Mouse (Mus musculus): ENCODE results near the gene Malrd1. TPM values are rescaled to one million over a fixed set of nuclear protein-coding genes. Genes with fewer than 3 reads are reported as not detected.

Gene Malrd1
- polyA plus RNA-seq, 1 experiment from 2014 or later, result 0.01 TPM

DNA sequence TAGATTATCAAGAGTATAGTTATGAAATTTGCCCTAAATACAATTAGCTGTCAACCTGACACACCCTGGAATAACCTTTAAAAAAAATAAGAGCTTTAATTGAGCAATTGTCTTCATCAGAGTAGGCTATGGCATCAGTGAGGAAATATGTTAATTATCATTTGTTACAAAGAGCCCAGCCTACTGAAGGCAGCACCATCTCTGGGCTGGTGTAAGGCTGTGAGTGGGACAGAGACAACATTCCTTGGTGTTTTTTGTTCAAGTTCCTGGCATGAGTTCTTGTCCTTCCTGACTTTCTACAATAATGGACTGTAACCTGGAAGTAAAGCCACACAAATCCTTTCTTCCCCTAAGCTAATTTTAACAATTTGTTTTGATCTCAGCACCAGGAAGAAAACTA is 645.8 kb downstream of the Malrd1 start:
- Histone ChIP-seq H3K27ac (replicated peaks) (no peak overlapping the region), H3K9me3 (ENCODE audit: control insufficient read depth, low read length) (no peaks in the 10 kb centered on the region), H3K36me3 (ENCODE audit: control insufficient read depth, insufficient read depth, low read length) (no peaks in the 10 kb centered on the region), H3K9ac (ENCODE audit: low read length) (no peak overlapping the region), H3K4me2 (replicated peaks; ENCODE audit: low read depth) (no peak overlapping the region), H3K4me1 (replicated peaks; ENCODE audit: control insufficient read depth, insufficient read depth) (no peaks in the 10 kb centered on the region), H3K4me3 (ENCODE audit: low read depth, low read length) (no peak overlapping the region), H3K27me3 (ENCODE audit: control insufficient read depth, insufficient read depth, low read length) (no peaks in the 10 kb centered on the region)
- TF ChIP-seq EP300 (optimal IDR thresholded peaks at IDR 0.05), result no peak
- TF ChIP-seq CTCF (IDR thresholded peaks at IDR 0.05; ENCODE audit: low read depth), result no peak
- no peak for DNase-seq (ENCODE audit: low spot score)
- ATAC-seq (ENCODE audit: low FRiP score, low TSS enrichment), result no peak

DNA sequence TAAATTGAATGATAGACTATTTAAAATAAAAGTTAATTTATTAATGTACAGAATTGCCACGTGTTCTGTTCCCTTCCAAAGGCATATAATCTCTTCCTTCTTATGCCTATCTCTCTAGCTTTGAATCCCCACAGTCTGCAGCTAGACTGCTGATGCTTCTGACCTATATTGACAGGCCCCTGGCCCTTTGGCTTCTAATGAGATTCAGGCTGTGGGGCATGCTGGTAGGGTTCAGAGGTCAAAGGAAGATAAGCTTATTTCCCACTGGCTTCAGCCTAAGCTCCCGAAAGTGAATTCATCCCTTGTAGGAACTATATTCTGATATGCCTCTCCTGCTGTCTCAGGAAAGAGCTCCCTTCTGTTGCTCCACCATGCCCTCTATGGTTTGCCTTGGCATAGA is 647.1 kb downstream of the Malrd1 start:
- ATAC-seq (ENCODE audit: low FRiP score, low TSS enrichment), result no peak
- Histone ChIP-seq H3K4me1 (replicated peaks; ENCODE audit: control insufficient read depth, insufficient read depth) (no peaks in the 10 kb centered on the region), H3K4me2 (replicated peaks; ENCODE audit: low read depth) (no peak overlapping the region), H3K9me3 (ENCODE audit: control insufficient read depth, low read length) (no peaks in the 10 kb centered on the region), H3K9ac (ENCODE audit: low read length) (no peak overlapping the region), H3K4me3 (ENCODE audit: low read depth, low read length) (no peak overlapping the region), H3K27me3 (ENCODE audit: control insufficient read depth, insufficient read depth, low read length) (no peaks in the 10 kb centered on the region), H3K36me3 (ENCODE audit: control insufficient read depth, insufficient read depth, low read length) (no peaks in the 10 kb centered on the region), H3K27ac (replicated peaks) (no peak overlapping the region)
- no peak for DNase-seq (ENCODE audit: low spot score)
- 23% methylated on average over 2 of the region's 2 CpGs for WGBS
- no peak for TF ChIP-seq EP300 (optimal IDR thresholded peaks at IDR 0.05)
- no peak for TF ChIP-seq CTCF (IDR thresholded peaks at IDR 0.05; ENCODE audit: low read depth)

DNA sequence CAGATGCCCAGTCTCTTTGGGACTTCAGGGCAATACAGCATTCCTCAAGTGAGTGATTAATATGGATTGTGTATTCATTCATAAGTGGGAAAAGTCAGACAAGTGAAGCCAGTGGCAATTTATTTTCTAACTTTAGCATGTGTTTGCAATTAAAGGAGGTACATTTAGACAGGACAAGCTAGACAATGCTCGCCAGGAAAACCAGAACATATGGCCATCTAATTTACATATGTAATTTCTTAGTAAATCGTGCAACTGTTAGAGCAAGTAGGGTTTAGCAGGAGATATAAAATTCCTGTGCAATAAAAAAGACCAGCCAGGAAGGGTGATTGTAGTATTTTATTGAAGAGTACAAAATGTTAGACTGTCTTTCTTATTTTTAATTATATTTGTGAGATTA is 655.9 kb downstream of the Malrd1 start:
- WGBS, result 66% methylated on average over 2 of the region's 2 CpGs
- H3K27ac ChIP-seq (replicated peaks), result no peak overlapping the region
- TF ChIP-seq EP300 (optimal IDR thresholded peaks at IDR 0.05) (no peak), CTCF (IDR thresholded peaks at IDR 0.05; ENCODE audit: low read depth) (no peak)
- H3K4me1 ChIP-seq (replicated peaks; ENCODE audit: control insufficient read depth, insufficient read depth), result no peaks in the 10 kb centered on the region
- ATAC-seq (ENCODE audit: low FRiP score, low TSS enrichment), result no peak
- no peaks in the 10 kb centered on the region for H3K36me3 ChIP-seq (ENCODE audit: control insufficient read depth, insufficient read depth, low read length)
- H3K4me2 ChIP-seq (replicated peaks; ENCODE audit: low read depth), result no peak overlapping the region
- no peak overlapping the region for H3K4me3 ChIP-seq (ENCODE audit: low read depth, low read length)
- no peaks in the 10 kb centered on the region for H3K27me3 ChIP-seq (ENCODE audit: control insufficient read depth, insufficient read depth, low read length)
- no peak overlapping the region for H3K9ac ChIP-seq (ENCODE audit: low read length)
- no peaks in the 10 kb centered on the region for H3K9me3 ChIP-seq (ENCODE audit: control insufficient read depth, low read length)
- DNase-seq (ENCODE audit: low spot score), result no peak

DNA sequence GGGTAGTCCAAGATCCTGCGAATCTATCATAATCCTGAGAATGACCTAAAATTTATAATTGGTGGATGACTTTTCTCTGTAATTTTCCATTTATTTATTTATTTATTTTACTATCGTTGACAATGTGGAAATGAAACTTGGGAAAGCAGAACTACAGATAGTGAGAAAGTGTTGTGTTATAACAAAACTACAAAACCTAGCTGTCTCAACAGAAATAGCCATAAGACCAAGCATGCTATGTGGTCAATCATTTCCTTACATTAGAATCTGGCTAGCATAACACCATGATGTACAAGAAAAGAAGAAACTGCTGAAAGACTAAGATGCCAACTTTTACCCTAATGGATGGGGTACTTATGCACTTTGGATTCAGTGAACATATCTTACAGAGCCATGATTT is 656.9 kb downstream of the Malrd1 start:
- TF ChIP-seq CTCF (IDR thresholded peaks at IDR 0.05; ENCODE audit: low read depth) (no peak), EP300 (optimal IDR thresholded peaks at IDR 0.05) (no peak)
- H3K27ac ChIP-seq (replicated peaks), result no peak overlapping the region
- no peak overlapping the region for H3K4me3 ChIP-seq (ENCODE audit: low read depth, low read length)
- H3K9ac ChIP-seq (ENCODE audit: low read length), result no peak overlapping the region
- WGBS, result 78% methylated on average over 2 of the region's 2 CpGs
- no peaks in the 10 kb centered on the region for H3K9me3 ChIP-seq (ENCODE audit: control insufficient read depth, low read length)
- H3K27me3 ChIP-seq (ENCODE audit: control insufficient read depth, insufficient read depth, low read length), result no peaks in the 10 kb centered on the region
- H3K36me3 ChIP-seq (ENCODE audit: control insufficient read depth, insufficient read depth, low read length), result no peaks in the 10 kb centered on the region
- no peak for ATAC-seq (ENCODE audit: low FRiP score, low TSS enrichment)
- H3K4me2 ChIP-seq (replicated peaks; ENCODE audit: low read depth), result no peak overlapping the region
- no peaks in the 10 kb centered on the region for H3K4me1 ChIP-seq (replicated peaks; ENCODE audit: control insufficient read depth, insufficient read depth)
- no peak for DNase-seq (ENCODE audit: low spot score)

DNA sequence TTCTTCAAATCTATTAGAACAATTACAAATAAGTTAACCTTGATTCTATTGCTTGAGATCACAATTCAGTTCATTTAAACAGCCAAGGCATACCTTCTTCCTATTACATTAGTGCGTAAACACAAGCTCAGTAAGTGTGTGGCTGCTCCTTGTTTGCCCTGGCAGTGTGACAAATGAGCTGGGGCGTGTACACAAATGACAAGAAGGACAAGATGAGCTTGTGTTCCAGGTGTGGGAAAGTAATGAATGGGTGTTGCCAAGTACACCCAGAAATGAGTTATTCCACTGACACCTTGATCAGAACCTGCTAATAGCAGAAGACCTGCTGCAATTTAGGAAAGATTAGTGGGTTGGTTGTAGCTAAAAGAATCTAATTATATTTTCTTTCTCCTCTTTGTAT is 683.7 kb downstream of the Malrd1 start:
- H3K9me3 ChIP-seq (ENCODE audit: control insufficient read depth, low read length), result no peaks in the 10 kb centered on the region
- no peak overlapping the region for H3K4me2 ChIP-seq (replicated peaks; ENCODE audit: low read depth)
- no peak overlapping the region for H3K4me3 ChIP-seq (ENCODE audit: low read depth, low read length)
- H3K9ac ChIP-seq (ENCODE audit: low read length), result no peak overlapping the region
- WGBS, result 27% methylated on average over 2 of the region's 2 CpGs
- H3K27ac ChIP-seq (replicated peaks), result no peak overlapping the region
- TF ChIP-seq EP300 (optimal IDR thresholded peaks at IDR 0.05) (no peak), CTCF (IDR thresholded peaks at IDR 0.05; ENCODE audit: low read depth) (no peak)
- H3K36me3 ChIP-seq (ENCODE audit: control insufficient read depth, insufficient read depth, low read length), result no peaks in the 10 kb centered on the region
- ATAC-seq (ENCODE audit: low FRiP score, low TSS enrichment), result no peak
- H3K27me3 ChIP-seq (ENCODE audit: control insufficient read depth, insufficient read depth, low read length), result no peaks in the 10 kb centered on the region
- DNase-seq (ENCODE audit: low spot score), result no peak
- no peaks in the 10 kb centered on the region for H3K4me1 ChIP-seq (replicated peaks; ENCODE audit: control insufficient read depth, insufficient read depth)

DNA sequence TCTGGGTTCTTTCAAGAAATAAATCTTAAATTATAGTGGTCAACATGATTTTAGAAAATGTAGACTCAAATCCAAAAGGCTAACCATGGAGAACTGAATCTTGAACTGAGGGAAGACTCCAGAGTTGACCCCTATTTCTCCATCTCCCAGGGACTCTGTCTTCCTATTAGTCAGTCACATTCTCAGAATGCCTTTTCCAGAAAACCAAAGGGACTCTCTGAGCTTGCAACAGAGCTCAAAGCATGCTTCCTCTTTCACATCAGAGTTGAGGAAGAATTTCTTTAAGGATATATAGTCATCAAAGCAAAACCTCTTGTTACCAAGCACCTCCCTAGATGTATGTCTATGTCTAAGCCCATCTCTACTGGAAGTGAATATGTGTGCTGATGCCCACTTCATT is 686.5 kb downstream of the Malrd1 start:
- no peak for ATAC-seq (ENCODE audit: low FRiP score, low TSS enrichment)
- Histone ChIP-seq H3K27me3 (ENCODE audit: control insufficient read depth, insufficient read depth, low read length) (no peaks in the 10 kb centered on the region), H3K4me1 (replicated peaks; ENCODE audit: control insufficient read depth, insufficient read depth) (no peaks in the 10 kb centered on the region), H3K4me3 (ENCODE audit: low read depth, low read length) (no peak overlapping the region), H3K9me3 (ENCODE audit: control insufficient read depth, low read length) (no peaks in the 10 kb centered on the region), H3K4me2 (replicated peaks; ENCODE audit: low read depth) (no peak overlapping the region), H3K9ac (ENCODE audit: low read length) (no peak overlapping the region), H3K27ac (replicated peaks) (no peak overlapping the region), H3K36me3 (ENCODE audit: control insufficient read depth, insufficient read depth, low read length) (no peaks in the 10 kb centered on the region)
- DNase-seq (ENCODE audit: low spot score), result no peak
- TF ChIP-seq EP300 (optimal IDR thresholded peaks at IDR 0.05) (no peak), CTCF (IDR thresholded peaks at IDR 0.05; ENCODE audit: low read depth) (no peak)
